Mouse (Mus musculus): ENCODE results near the gene Olfr948. TPM values are rescaled to one million over a fixed set of nuclear protein-coding genes. Genes with fewer than 3 reads are reported as not detected.

The Olfr948 gene
- not detected in 2 replicates for polyA plus RNA-seq (2015; fragmentation: Nextera tagmentation; extraction: Ambion mirVana)

GRCm38 (mm10) chr9:39325945-39326344, at the start of gene Olfr948:
Gene Olfr948 (minus strand): TSS chr9:39326045.

GRCm38 (mm10) chr9:39276718-39277117, 49.1 kb downstream of the Olfr948 start, which contains the start of gene Olfr945:
Gene Olfr945 (minus strand): TSS chr9:39276818.

Other genes with a start within 250 kb of the Olfr948 start
- gene Olfr938, start 247.2 kb downstream of the Olfr948 start, polyA plus RNA-seq (2015; fragmentation: Nextera tagmentation; extraction: Ambion mirVana) = not detected in 2 replicates
- gene Olfr27, start 197.9 kb downstream of the Olfr948 start, polyA plus RNA-seq (2015; fragmentation: Nextera tagmentation; extraction: Ambion mirVana) = not detected in 2 replicates
- gene Olfr943, start 159.7 kb downstream of the Olfr948 start, polyA plus RNA-seq (2015; fragmentation: Nextera tagmentation; extraction: Ambion mirVana) = not detected in 2 replicates
- gene Olfr944, start 124.1 kb downstream of the Olfr948 start, polyA plus RNA-seq (2015; fragmentation: Nextera tagmentation; extraction: Ambion mirVana) = not detected in 2 replicates
- gene Olfr1537, start 76.1 kb downstream of the Olfr948 start, polyA plus RNA-seq (2015; fragmentation: Nextera tagmentation; extraction: Ambion mirVana) = not detected in 2 replicates
- gene Olfr945, start 49.2 kb downstream of the Olfr948 start, polyA plus RNA-seq (2015; fragmentation: Nextera tagmentation; extraction: Ambion mirVana) = not detected in 2 replicates
- not detected in 2 replicates for gene Olfr951, start 61.4 kb upstream of the Olfr948 start, polyA plus RNA-seq (2015; fragmentation: Nextera tagmentation; extraction: Ambion mirVana)
- gene Olfr952, start 101.1 kb upstream of the Olfr948 start, polyA plus RNA-seq (2015; fragmentation: Nextera tagmentation; extraction: Ambion mirVana) = not detected in 2 replicates
- not detected in 2 replicates for gene Olfr954, start 130.7 kb upstream of the Olfr948 start, polyA plus RNA-seq (2015; fragmentation: Nextera tagmentation; extraction: Ambion mirVana)
- gene Olfr955, start 145.9 kb upstream of the Olfr948 start, polyA plus RNA-seq (2015; fragmentation: Nextera tagmentation; extraction: Ambion mirVana) = not detected in 2 replicates
- not detected in 2 replicates for gene Olfr44, start 167.9 kb upstream of the Olfr948 start, polyA plus RNA-seq (2015; fragmentation: Nextera tagmentation; extraction: Ambion mirVana)
- gene Olfr957, start 189.8 kb upstream of the Olfr948 start, polyA plus RNA-seq (2015; fragmentation: Nextera tagmentation; extraction: Ambion mirVana) = not detected in 2 replicates
- not detected in 2 replicates for gene Olfr958, start 228.0 kb upstream of the Olfr948 start, polyA plus RNA-seq (2015; fragmentation: Nextera tagmentation; extraction: Ambion mirVana)
- gene Olfr959, start 249.5 kb upstream of the Olfr948 start, polyA plus RNA-seq (2015; fragmentation: Nextera tagmentation; extraction: Ambion mirVana) = not detected in 2 replicates

Data from spleen, postnatal 0 days (tissue).